In the genomic region with DNA sequence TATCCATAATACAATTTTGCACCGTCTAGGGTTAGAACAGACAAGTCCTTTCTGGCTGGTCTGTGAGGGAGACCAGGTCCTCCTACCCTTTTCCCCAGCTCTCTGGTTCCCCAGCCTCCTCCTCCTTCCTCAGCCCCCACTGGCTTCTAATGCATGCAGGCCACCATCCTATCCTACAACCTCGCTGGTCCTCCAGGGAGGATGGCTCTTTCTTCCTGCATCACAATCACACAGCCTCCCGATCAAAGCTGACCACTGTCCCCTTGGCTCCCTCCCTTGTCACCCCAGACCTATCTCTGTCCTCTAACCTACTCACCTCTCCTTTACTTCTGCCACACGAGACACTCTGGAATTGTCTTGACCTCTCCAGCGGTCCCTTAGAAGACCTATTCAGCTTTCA, we compare ENCODE assay signal across 22 mouse cellular contexts. TPM values are rescaled to one million over a fixed set of nuclear protein-coding genes. Genes with fewer than 3 reads are reported as not detected.
A peak's percentile ranks its signal among the peaks of the same experiment; 100 is the strongest.
DNase-seq lines count a peak whose midpoint lies in the region; ATAC-seq and TF ChIP-seq lines count a peak whose summit lies in the region.
"Had no signal": no experiment of that assay in that cellular context is flagged by ENCODE, and none has a peak within 500 bp of the region (broad histone marks: within the 10 kb centered on the region; RNA-seq: fewer than 3 reads in every experiment).

No protein-coding gene starts in this region.

- H3K4me2 ChIP-seq in kidney, embryonic 15.5 days = peak overlapping the region; percentile 79
- peak overlapping the region; percentile 72; the same call in 1 of the 2 replicates for H3K4me2 ChIP-seq in kidney, postnatal 0 days (ENCODE audit: low read length)
- H3K4me2 ChIP-seq: embryonic facial prominence, embryonic 13.5 days; forebrain, embryonic 12.5 days had no signal

- no peak overlapping the region for H3K27ac ChIP-seq in kidney, embryonic 15.5 days
- H3K27ac ChIP-seq in kidney, postnatal 0 days = no peak overlapping the region
- H3K27ac ChIP-seq: embryonic facial prominence, embryonic 13.5 days; embryonic facial prominence, embryonic 15.5 days; forebrain, embryonic 10.5 days; forebrain, embryonic 12.5 days had no signal

- DNase-seq in kidney, adult 8-10 months = no peak
- DNase-seq in kidney, postnatal 0 days (ENCODE audit: low spot score) = no peak
- DNase-seq in kidney, adult 11 months = no peak
- peak; percentile 35 for DNase-seq in testis, postnatal 10 days (ENCODE audit: low spot score)
- DNase-seq in testis, postnatal 14 days (ENCODE audit: low spot score) = no peak
- DNase-seq: adrenal gland, adult 2 months; adrenal gland, postnatal 10 days; adrenal gland, postnatal 25 days; cerebellum, adult 11 months; cerebellum, adult 18-20 months; cerebellum, adult 8-10 months; cerebellum, adult 9-11 months; cerebellum, postnatal 14 days; cerebellum, postnatal 36 days; embryo, embryonic 11 days had no signal

- peaks cover 46% of the 10 kb centered on the region for H3K4me1 ChIP-seq in kidney, embryonic 15.5 days
- peaks cover 16% of the 10 kb centered on the region; the same call in 1 of the 2 replicates for H3K4me1 ChIP-seq in kidney, postnatal 0 days (replicated peaks; ENCODE audit: insufficient read depth, low read length)

- no peak for ATAC-seq in kidney, embryonic 15.5 days (replicated peaks; ENCODE audit: low FRiP score)
- no peak for ATAC-seq in kidney, postnatal 0 days (replicated peaks; ENCODE audit: low FRiP score, low read depth)

- H3K4me3 ChIP-seq in kidney, embryonic 15.5 days (replicated peaks) = peak overlapping the region; percentile 45
- H3K4me3 ChIP-seq in kidney, postnatal 0 days (replicated peaks; ENCODE audit: low read depth, low read length) = no peak overlapping the region
- H3K4me3 ChIP-seq: embryonic facial prominence, embryonic 13.5 days; embryonic facial prominence, embryonic 15.5 days; erythroblast, embryonic 14.5 days had no signal

- WGBS in kidney, embryonic 15.5 days = 69% methylated on average over 5 of the region's 5 CpGs
- WGBS in kidney, postnatal 0 days = 71% methylated on average over 5 of the region's 5 CpGs

- peaks cover 42% of the 10 kb centered on the region for H3K27me3 ChIP-seq in kidney, embryonic 15.5 days
- H3K27me3 ChIP-seq in kidney, postnatal 0 days (ENCODE audit: insufficient read depth, low read length) = peaks cover 21% of the 10 kb centered on the region

- no peak for TF ChIP-seq CTCF in kidney, postnatal 0 days (IDR thresholded peaks at IDR 0.05; ENCODE audit: low read depth)

- no peak overlapping the region for H3K9ac ChIP-seq in kidney, embryonic 15.5 days
- no peak overlapping the region for H3K9ac ChIP-seq in kidney, postnatal 0 days (ENCODE audit: low read depth, low read length)
- H3K9ac ChIP-seq: embryonic facial prominence, embryonic 13.5 days; embryonic facial prominence, embryonic 15.5 days; forebrain, embryonic 12.5 days had no signal

- no peaks in the 10 kb centered on the region for H3K36me3 ChIP-seq in kidney, embryonic 15.5 days
- no peaks in the 10 kb centered on the region for H3K36me3 ChIP-seq in kidney, postnatal 0 days (ENCODE audit: insufficient read depth, low read length)
- H3K36me3 ChIP-seq: embryonic facial prominence, embryonic 13.5 days; embryonic facial prominence, embryonic 15.5 days; forebrain, embryonic 10.5 days; forebrain, embryonic 12.5 days had no signal

- H3K9me3 ChIP-seq in kidney, embryonic 15.5 days (replicated peaks) = no peaks in the 10 kb centered on the region
- H3K9me3 ChIP-seq in kidney, postnatal 0 days (replicated peaks; ENCODE audit: low read length) = no peaks in the 10 kb centered on the region
- H3K9me3 ChIP-seq: embryonic facial prominence, embryonic 13.5 days; embryonic facial prominence, embryonic 15.5 days; forebrain, embryonic 10.5 days; forebrain, embryonic 12.5 days had no signal

RNA-seq across cellular contexts. Expression of gene Oxtr, which starts 1.8 kb away (rescaled TPM):
- 5.8 and 6.0 TPM in 2 replicates for polyA plus RNA-seq in kidney, embryonic 15.5 days (2015; fragmentation: Nextera tagmentation; extraction: Ambion mirVana)
- polyA plus RNA-seq in kidney, postnatal 0 days (2015; fragmentation: Nextera tagmentation; extraction: Ambion mirVana) = 4.1 and 4.6 TPM in 2 replicates
- polyA plus RNA-seq: erythroblast, embryonic 14.5 days had no signal

RNA-seq across cellular contexts. Expression of gene Cav3, which starts 28.7 kb away (rescaled TPM):
- 2.1 and 5.2 TPM in 2 replicates for polyA plus RNA-seq in kidney, embryonic 15.5 days (2015; fragmentation: Nextera tagmentation; extraction: Ambion mirVana)
- 2.0 and 2.6 TPM in 2 replicates for polyA plus RNA-seq in kidney, postnatal 0 days (2015; fragmentation: Nextera tagmentation; extraction: Ambion mirVana)
- polyA plus RNA-seq: erythroblast, embryonic 14.5 days; forebrain, embryonic 10.5 days; forebrain, embryonic 14.5 days had no signal
